Mouse (Mus musculus): ENCODE data around the gene Cldn10.

The Cldn10 gene

GRCm38 (mm10) chr14:118827283-118827904 lies 39.7 kb downstream of the Cldn10 start:
- in situ Hi-C loops (cut with MboI), result no loop called here

- in situ Hi-C loops (cut with MboI), result no loop called here
Observed at GRCm38 (mm10) chr14:118829331-118830095, 41.8 kb downstream of the Cldn10 start.

- in situ Hi-C loops (cut with MboI), result no loop called here
Observed at GRCm38 (mm10) chr14:118831597-118831996, 43.9 kb downstream of the Cldn10 start.

- in situ Hi-C loops (cut with MboI), result no loop called here
Observed at GRCm38 (mm10) chr14:118833241-118833640, 45.5 kb downstream of the Cldn10 start.

- in situ Hi-C loops (cut with MboI), result no loop called here
Observed at GRCm38 (mm10) chr14:118834313-118834712, 46.6 kb downstream of the Cldn10 start.

- in situ Hi-C loops (cut with MboI), result no loop called here
Observed at GRCm38 (mm10) chr14:118836145-118836544, 48.4 kb downstream of the Cldn10 start.

GRCm38 (mm10) chr14:118836754-118837153 lies 49.0 kb downstream of the Cldn10 start:
- in situ Hi-C loops (cut with MboI), result no loop called here

GRCm38 (mm10) chr14:118838556-118839120 lies 50.9 kb downstream of the Cldn10 start:
- in situ Hi-C loops (cut with MboI), result no loop called here

- in situ Hi-C loops (cut with MboI), result no loop called here
Observed at GRCm38 (mm10) chr14:118839416-118839815, 51.7 kb downstream of the Cldn10 start.

- in situ Hi-C loops (cut with MboI), result no loop called here
Observed at GRCm38 (mm10) chr14:118840027-118840426, 52.3 kb downstream of the Cldn10 start.

GRCm38 (mm10) chr14:118842353-118842752 lies 54.6 kb downstream of the Cldn10 start:
- in situ Hi-C loops (cut with MboI), result no loop called here

- in situ Hi-C loops (cut with MboI), result no loop called here
Observed at GRCm38 (mm10) chr14:118846834-118847233, 59.1 kb downstream of the Cldn10 start.

GRCm38 (mm10) chr14:118848171-118848570 lies 60.5 kb downstream of the Cldn10 start:
- in situ Hi-C loops (cut with MboI), result no loop called here

GRCm38 (mm10) chr14:118850011-118850695 lies 62.4 kb downstream of the Cldn10 start:
- in situ Hi-C loops (cut with MboI), result no loop called here

GRCm38 (mm10) chr14:118850696-118851035 lies 63.0 kb downstream of the Cldn10 start:
- in situ Hi-C loops (cut with MboI), result no loop called here

- in situ Hi-C loops (cut with MboI), result no loop called here
Observed at GRCm38 (mm10) chr14:118851496-118852107, 63.9 kb downstream of the Cldn10 start.

GRCm38 (mm10) chr14:118854371-118855114 lies 66.8 kb downstream of the Cldn10 start:
- in situ Hi-C loops (cut with MboI), result no loop called here

- in situ Hi-C loops (cut with MboI), result no loop called here
Observed at GRCm38 (mm10) chr14:118855141-118855800, 67.6 kb downstream of the Cldn10 start.

- in situ Hi-C loops (cut with MboI), result no loop called here
Observed at GRCm38 (mm10) chr14:118856563-118856962, 68.9 kb downstream of the Cldn10 start.

GRCm38 (mm10) chr14:118858318-118858717 lies 70.6 kb downstream of the Cldn10 start:
- in situ Hi-C loops (cut with MboI), result no loop called here

GRCm38 (mm10) chr14:118862253-118862652 lies 74.5 kb downstream of the Cldn10 start:
- in situ Hi-C loops (cut with MboI), result no loop called here

Measured in mature B cell (primary cell).